Mouse (Mus musculus) CH12.LX (cell line): ENCODE results near the gene Dph6. TPM values are rescaled to one million over a fixed set of nuclear protein-coding genes. Genes with fewer than 3 reads are reported as not detected.

Experiments
- DNase-seq: peaks from one replicate; pipeline ENCODE4 v3.0.0-alpha.2; 2013; ENCODE audit errors: extremely low read depth
- H3K27ac ChIP-seq: 2 replicates; pipeline ENCODE4 v1.5.1; 2012; ENCODE audit warnings: low read depth, mild to moderate bottlenecking, control low read depth, moderate library complexity; ENCODE audit not compliant: insufficient read depth
- H3K27me3 ChIP-seq: replicated peaks from 2 replicates; pipeline ENCODE3; 2012; ENCODE audit warnings: inconsistent platforms
- H3K36me3 ChIP-seq, 2 experiments: replicated peaks in 1 of 2; 2 replicates each; pipeline versions ENCODE3 to v1.6.1; 2012; ENCODE audit warnings: inconsistent platforms in 1 of 2, low read length in 1 of 2, mild to moderate bottlenecking in 1 of 2, mixed read lengths in 1 of 2, moderate library complexity in 1 of 2; ENCODE audit not compliant: control insufficient read depth in 1 of 2, insufficient read depth in 1 of 2
- H3K4me1 ChIP-seq, 2 experiments: 2 replicates each; pipeline ENCODE4 v1.6.1; 2012; ENCODE audit warnings: inconsistent platforms in 1 of 2, moderate library complexity in 1 of 2; ENCODE audit not compliant: insufficient read depth in 2 of 2, control insufficient read depth in 1 of 2
- H3K4me2 ChIP-seq: 2 replicates; pipeline ENCODE4 v1.6.1; 2012; ENCODE audit warnings: low read depth, mild to moderate bottlenecking, control low read depth; ENCODE audit not compliant: poor library complexity, insufficient read depth, severe bottlenecking
- H3K4me3 ChIP-seq, 3 experiments: fragments of 150-350 bp in 1 of 3; sonication (generic) in 1 of 3; replicated peaks in 1 of 3; 2 replicates each; pipeline versions ENCODE3 to v1.5.1; 2011 to 2012; ENCODE audit warnings: low read depth in 2 of 3, low read length in 2 of 3, mild to moderate bottlenecking in 2 of 3, moderate library complexity in 2 of 3, control low read depth in 1 of 3, improper control_type of control experiment in 1 of 3, inconsistent platforms in 1 of 3, mixed read lengths in 1 of 3; ENCODE audit not compliant: poor library complexity in 1 of 3
- H3K79me2 ChIP-seq: replicated peaks from 2 replicates; pipeline ENCODE4 v1.6.1; 2012; ENCODE audit warnings: mild to moderate bottlenecking, moderate library complexity; ENCODE audit not compliant: control insufficient read depth, poor library complexity, insufficient read depth, severe bottlenecking; ENCODE audit errors: extremely low read depth
- H3K9ac ChIP-seq: 2 replicates; pipeline ENCODE4 v1.6.1; 2012; ENCODE audit warnings: low read depth, mild to moderate bottlenecking, control low read depth, moderate library complexity; ENCODE audit not compliant: insufficient read depth
- H3K9me3 ChIP-seq: replicated peaks from 2 replicates; pipeline ENCODE3; 2012; ENCODE audit warnings: low read length, inconsistent platforms, mixed read lengths
- BHLHE40 ChIP-seq: IDR thresholded peaks from 2 replicates; pipeline ENCODE4 v1.6.1; 2011; ENCODE audit warnings: mild to moderate bottlenecking, low read depth, low read length, improper control_type of control experiment
- CTCF ChIP-seq, 2 experiments: IDR thresholded peaks in 1 of 2; conservative IDR thresholded peaks in 1 of 2; 2 replicates each; pipeline ENCODE4 v1.5.1; 2011 to 2012; ENCODE audit warnings: low read depth in 2 of 2, low read length in 2 of 2, improper control_type of control experiment in 1 of 2, inconsistent platforms in 1 of 2, mild to moderate bottlenecking in 1 of 2, moderate library complexity in 1 of 2
- E2F4 ChIP-seq: IDR thresholded peaks from 2 replicates; pipeline ENCODE4 v1.6.1; 2011; ENCODE audit warnings: low read depth, low read length, improper control_type of control experiment; ENCODE audit not compliant: insufficient replicate concordance
- ELF1 ChIP-seq: IDR thresholded peaks from 2 replicates; pipeline ENCODE4 v1.6.1; 2014; ENCODE audit warnings: low read depth, mild to moderate bottlenecking, inconsistent platforms, low read length, improper control_type of control experiment
- ETS1 ChIP-seq: conservative IDR thresholded peaks from 2 replicates; pipeline ENCODE4 v1.6.1; 2012; ENCODE audit warnings: low read depth, mild to moderate bottlenecking, inconsistent platforms, low read length, improper control_type of control experiment, moderate library complexity
- GABPA ChIP-seq: IDR thresholded peaks from 2 replicates; pipeline ENCODE4 v1.6.1; 2012; ENCODE audit warnings: low read depth, low read length, improper control_type of control experiment, inconsistent platforms; ENCODE audit not compliant: insufficient replicate concordance
- JUN ChIP-seq: IDR thresholded peaks from 2 replicates; pipeline ENCODE4 v1.6.1; 2011; ENCODE audit warnings: low read depth, mild to moderate bottlenecking, low read length, improper control_type of control experiment, moderate library complexity; ENCODE audit not compliant: insufficient read depth
- JUND ChIP-seq: conservative IDR thresholded peaks from 2 replicates; pipeline ENCODE4 v1.6.1; 2011; ENCODE audit warnings: low read depth, low read length, improper control_type of control experiment
- KAT2A ChIP-seq: IDR thresholded peaks from 2 replicates; pipeline ENCODE4 v1.6.1; 2012; ENCODE audit warnings: low read length, improper control_type of control experiment, inconsistent platforms; ENCODE audit not compliant: insufficient replicate concordance
- MAFK ChIP-seq: IDR thresholded peaks from 2 replicates; pipeline ENCODE4 v1.6.1; 2011; ENCODE audit warnings: low read length, improper control_type of control experiment; ENCODE audit not compliant: insufficient replicate concordance
- MAX ChIP-seq: IDR thresholded peaks from 2 replicates; pipeline ENCODE4 v1.6.1; 2011; ENCODE audit warnings: low read length, improper control_type of control experiment
- MEF2A ChIP-seq: IDR thresholded peaks from 2 replicates; pipeline ENCODE4 v1.6.1; 2014; ENCODE audit warnings: low read depth, mild to moderate bottlenecking, inconsistent platforms, low read length, improper control_type of control experiment, borderline replicate concordance
- MXI1 ChIP-seq: IDR thresholded peaks from 2 replicates; pipeline ENCODE4 v1.6.1; 2011; ENCODE audit warnings: mild to moderate bottlenecking, low read depth, low read length, improper control_type of control experiment
- MYC ChIP-seq: IDR thresholded peaks from 2 replicates; pipeline ENCODE4 v1.6.1; 2011; ENCODE audit warnings: low read depth, mild to moderate bottlenecking, improper control_type of control experiment, low read length
- NRF1 ChIP-seq: IDR thresholded peaks from 2 replicates; pipeline ENCODE4 v1.6.1; 2014; ENCODE audit warnings: low read depth, mild to moderate bottlenecking, inconsistent platforms, low read length, improper control_type of control experiment, moderate library complexity
- PAX5 ChIP-seq: IDR thresholded peaks from 2 replicates; pipeline ENCODE4 v1.6.1; 2012; ENCODE audit warnings: low read length, inconsistent platforms, mixed read lengths
- POLR2A ChIP-seq: IDR thresholded peaks from 2 replicates; pipeline ENCODE4 v1.6.1; 2011; ENCODE audit warnings: low read depth, mild to moderate bottlenecking, improper control_type of control experiment, low read length
- POLR2AphosphoS2 ChIP-seq: IDR thresholded peaks from 2 replicates; pipeline ENCODE4 v1.6.1; 2011; ENCODE audit warnings: low read depth, low read length, improper control_type of control experiment
- RCOR1 ChIP-seq: conservative IDR thresholded peaks from 2 replicates; pipeline ENCODE4 v1.6.1; 2012; ENCODE audit warnings: low read depth, mild to moderate bottlenecking, inconsistent platforms, low read length, improper control_type of control experiment
- SIN3A ChIP-seq: IDR thresholded peaks from 2 replicates; pipeline ENCODE4 v1.6.1; 2012; ENCODE audit warnings: low read length, improper control_type of control experiment, inconsistent platforms
- SMC3 ChIP-seq: IDR thresholded peaks from 2 replicates; pipeline ENCODE4 v1.6.1; 2011; ENCODE audit warnings: low read depth, low read length, improper control_type of control experiment
- UBTF ChIP-seq: IDR thresholded peaks from 2 replicates; pipeline ENCODE4 v1.6.1; 2012; ENCODE audit warnings: low read depth, mild to moderate bottlenecking, inconsistent platforms, low read length, improper control_type of control experiment, moderate library complexity
- USF1 ChIP-seq: IDR thresholded peaks from 2 replicates; pipeline ENCODE4 v1.6.1; 2014; ENCODE audit warnings: low read depth, mild to moderate bottlenecking, inconsistent platforms, low read length, improper control_type of control experiment
- USF2 ChIP-seq: conservative IDR thresholded peaks from 2 replicates; pipeline ENCODE4 v1.6.1; 2011; ENCODE audit warnings: low read depth, low read length, improper control_type of control experiment
- ZKSCAN1 ChIP-seq: IDR thresholded peaks from 2 replicates; pipeline ENCODE4 v1.6.1; 2012; ENCODE audit warnings: low read depth, inconsistent platforms, low read length, improper control_type of control experiment, borderline replicate concordance
- ZMIZ1 ChIP-seq: IDR thresholded peaks from 2 replicates; pipeline ENCODE4 v1.6.1; 2012; ENCODE audit warnings: low read depth, mild to moderate bottlenecking, inconsistent platforms, low read length, improper control_type of control experiment
- ZNF384 ChIP-seq: IDR thresholded peaks from 2 replicates; pipeline ENCODE4 v1.6.1; 2012; ENCODE audit warnings: low read depth, low read length, improper control_type of control experiment, inconsistent platforms
- dilution Hi-C: fragments of 300-500 bp; cut with MboI; formaldehyde crosslinking; loops from 2 replicates; pipeline ENCODE4 v1.14.3; 2020; ENCODE audit warnings: low sequenced_read_pairs; ENCODE audit not compliant: extremely low pct_unique_long_range_greater_than_20kb, extremely low pct_ligation_motif_present
- in situ Hi-C: fragments of 300-500 bp; cut with MboI; formaldehyde crosslinking; loops from 3 replicates; pipeline ENCODE4 v1.14.3; 2019; ENCODE audit warnings: low sequenced_read_pairs, low pct_ligation_motif_present, low pct_unique_long_range_greater_than_20kb, mixed read lengths
- polyA plus RNA-seq: library from polyadenylated mRNA; unstranded; fragments of >175 nt; gene quantifications from 2 replicates; pipeline ENCODE4 v1.2.1, GENCODE M21; 2012; ENCODE audit warnings: low read depth; ENCODE audit not compliant: insufficient read length
- total RNA-seq, 2 experiments: library from RNA; depleted of rRNA; stranded (reverse); fragments of 300-350 nt in 1 of 2; fragments of >200 nt in 1 of 2; gene quantifications; 2 replicates each; pipeline ENCODE4 v1.2.3; 2012 to 2014

The Dph6 gene
- total and polyA plus RNA-seq, 3 experiments = 11.1 to 25.2 (median 18.3) TPM

DNA sequence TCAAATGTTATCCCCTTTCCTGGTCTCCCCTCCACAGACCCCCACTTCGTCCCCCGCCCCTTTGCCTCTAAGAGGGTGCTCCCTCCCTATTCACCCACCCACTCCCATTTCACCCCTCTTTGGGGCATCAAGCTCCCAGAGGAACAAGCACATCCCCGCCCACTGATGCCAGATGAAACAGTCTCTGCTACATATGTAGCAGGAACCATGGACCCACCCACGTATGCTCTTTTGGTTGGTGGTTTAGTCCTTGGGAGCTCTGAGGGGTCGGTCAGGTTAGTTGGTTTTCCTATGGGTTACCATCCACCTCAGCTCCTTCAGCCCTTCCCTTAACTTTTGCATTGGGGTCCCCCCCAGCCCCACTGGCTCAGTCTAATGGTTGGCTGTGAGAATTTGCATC is 61.4 kb downstream of the Dph6 start:
- DNase-seq = no peak
- Histone ChIP-seq H3K27me3 (no peaks in the 10 kb centered on the region), H3K27ac (no peak overlapping the region), H3K4me3 (no peak overlapping the region), H3K36me3 (no peaks in the 10 kb centered on the region), H3K79me2 (no peaks in the 10 kb centered on the region), H3K9me3 (no peaks in the 10 kb centered on the region), H3K4me2 (no peak overlapping the region), H3K9ac (no peak overlapping the region), H3K4me1 (0 out of 4 replicates have a peak, but pooled peaks cover 0 to 4% of the 10 kb centered on the region in 2 experiments)
- TF ChIP-seq SMC3 (no peak), ZNF384 (no peak), MEF2A (no peak), JUN (no peak), ELF1 (no peak), ETS1 (no peak), MXI1 (no peak), BHLHE40 (no peak), GABPA (no peak), SIN3A (no peak), USF1 (no peak), KAT2A (no peak), E2F4 (no peak), JUND (no peak), USF2 (no peak), POLR2AphosphoS2 (no peak)
- dilution Hi-C loops = no loop called here
- in situ Hi-C loops = no loop called here

DNA sequence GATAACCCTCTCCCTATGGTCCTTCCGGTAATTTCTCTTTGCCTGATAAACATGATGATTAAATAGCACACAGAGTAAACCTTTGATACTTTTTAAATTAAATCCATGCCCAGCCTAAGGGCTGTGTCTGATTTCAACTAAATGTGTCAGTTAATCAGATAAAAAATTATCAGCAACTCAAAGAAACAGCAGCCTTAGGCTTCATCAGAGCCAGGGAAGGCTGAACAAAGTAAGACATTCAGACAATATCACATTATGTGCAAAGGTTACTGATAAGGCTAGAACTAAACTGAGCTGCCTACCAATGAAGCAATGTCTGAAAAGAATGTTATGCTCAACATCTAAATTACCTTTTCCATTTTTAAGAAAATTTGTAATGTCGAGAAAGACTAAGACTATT is 74.0 kb downstream of the Dph6 start:
- Histone ChIP-seq H3K36me3 (peaks cover 0 to 4% of the 10 kb centered on the region in 2 experiments), H3K27ac (no peak overlapping the region), H3K4me2 (no peak overlapping the region), H3K4me1 (no peaks in the 10 kb centered on the region), H3K27me3 (no peaks in the 10 kb centered on the region), H3K9me3 (no peaks in the 10 kb centered on the region), H3K9ac (no peak overlapping the region), H3K79me2 (no peaks in the 10 kb centered on the region), H3K4me3 (no peak overlapping the region)
- dilution Hi-C loops = no loop called here
- in situ Hi-C loops = no loop called here
- DNase-seq = no peak
- no peak for TF ChIP-seq MAFK
- TF ChIP-seq MYC = no peak
- no peak for TF ChIP-seq ETS1
- TF ChIP-seq POLR2A = no peak
- no peak for TF ChIP-seq PAX5
- no peak for TF ChIP-seq ZMIZ1
- TF ChIP-seq POLR2AphosphoS2 = no peak
- TF ChIP-seq ELF1 = no peak
- no peak for TF ChIP-seq ZKSCAN1
- no peak for TF ChIP-seq RCOR1
- TF ChIP-seq USF1 = no peak
- no peak for TF ChIP-seq ZNF384
- no peak for TF ChIP-seq MXI1
- TF ChIP-seq CTCF (conservative IDR thresholded peaks at IDR 0.05 in 1 of 2, IDR thresholded peaks at IDR 0.05 in 1 of 2; ENCODE audit: low read depth in 2 of 2, low read length in 2 of 2) = no peak
- TF ChIP-seq NRF1 = no peak
- TF ChIP-seq MAX = no peak
- no peak for TF ChIP-seq UBTF
- TF ChIP-seq, all 38 proteins: peak for 0
